13 mouse cellular contexts compared by ENCODE assay signal in the genomic region with DNA sequence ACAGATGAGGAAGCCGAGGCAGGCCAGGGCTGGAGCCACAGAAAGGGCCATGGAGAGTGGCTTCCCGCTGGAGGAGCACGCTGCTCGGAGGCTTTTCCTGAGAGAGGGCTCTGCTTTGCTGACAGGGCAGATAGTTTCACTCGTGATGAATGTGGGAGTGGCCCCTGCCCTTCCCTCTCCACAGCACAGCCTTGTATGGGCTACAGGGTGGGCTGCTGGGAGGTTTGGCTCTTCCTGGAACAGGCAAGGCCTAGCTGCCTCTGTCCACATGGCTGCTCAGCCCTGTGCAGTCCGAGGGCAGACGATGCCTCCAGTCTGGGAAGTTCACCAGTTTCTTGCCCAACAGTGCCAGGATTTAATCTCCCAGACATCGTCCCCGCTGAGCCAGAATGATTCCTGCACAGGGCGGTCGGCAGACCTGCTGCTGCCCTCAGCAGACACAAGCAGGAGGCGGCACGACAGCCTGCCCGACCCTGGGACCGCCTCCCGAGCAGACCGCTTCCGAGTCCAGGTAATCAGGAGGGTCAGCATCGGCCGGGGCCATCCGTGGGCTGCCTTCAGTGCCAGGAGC. TPM values are rescaled to one million over a fixed set of nuclear protein-coding genes. Genes with fewer than 3 reads are reported as not detected.
DNase-seq lines count a peak whose midpoint lies in the region; ATAC-seq and TF ChIP-seq lines count a peak whose summit lies in the region.
"Had no signal": no experiment of that assay in that cellular context is flagged by ENCODE, and none has a peak within 500 bp of the region (broad histone marks: within the 10 kb centered on the region; RNA-seq: fewer than 3 reads in every experiment).

No protein-coding gene starts in this region.

- H3K4me1 ChIP-seq in lung, embryonic 15.5 days = no peaks in the 10 kb centered on the region
- H3K4me1 ChIP-seq in stomach, postnatal 0 days (replicated peaks; ENCODE audit: control insufficient read depth, insufficient read depth) = no peaks in the 10 kb centered on the region
- H3K4me1 ChIP-seq: liver, embryonic 15.5 days had no signal

- no peaks in the 10 kb centered on the region for H3K9me3 ChIP-seq in lung, embryonic 15.5 days
- H3K9me3 ChIP-seq in stomach, postnatal 0 days (ENCODE audit: control insufficient read depth, low read length) = no peaks in the 10 kb centered on the region
- H3K9me3 ChIP-seq: G1E; liver, embryonic 15.5 days; megakaryocyte, embryonic 14.5 days had no signal

- H3K4me2 ChIP-seq in lung, embryonic 15.5 days = no peak overlapping the region
- no peak overlapping the region for H3K4me2 ChIP-seq in stomach, postnatal 0 days (replicated peaks; ENCODE audit: low read depth)
- H3K4me2 ChIP-seq: liver, embryonic 15.5 days had no signal

- DNase-seq in gastrocnemius, postnatal 25 days = peak; percentile 41
- DNase-seq in gastrocnemius, postnatal 14 days = no peak
- DNase-seq in lung, postnatal 14 days = no peak
- DNase-seq in cerebellum, postnatal 25 days = peak; percentile 64 to 73
- no peak for DNase-seq in stomach, postnatal 0 days (ENCODE audit: low spot score)
- no peak for DNase-seq in heart, adult 18-20 months
- DNase-seq: lung, postnatal 10 days; thymus, postnatal 14 days had no signal

- intact Hi-C loops in gastrocnemius, postnatal 14 days (cut with DNase I; ENCODE audit: low total_unique reads) = loop anchor here (10.0 kb wide), 1 partner anchor 148 kb away; a partner anchor contains a TSS

- no peak for TF ChIP-seq CTCF in stomach, postnatal 0 days (IDR thresholded peaks at IDR 0.05; ENCODE audit: low read depth)

- no peak overlapping the region for H3K9ac ChIP-seq in lung, embryonic 15.5 days
- 0 out of 2 replicates have a peak overlapping the region, but pooled peaks have one; percentile 13 for H3K9ac ChIP-seq in stomach, postnatal 0 days (ENCODE audit: low read length)
- H3K9ac ChIP-seq: liver, embryonic 15.5 days had no signal

- H3K27me3 ChIP-seq in lung, embryonic 15.5 days = no peaks in the 10 kb centered on the region
- H3K27me3 ChIP-seq in stomach, postnatal 0 days (ENCODE audit: control insufficient read depth, insufficient read depth, low read length) = no peaks in the 10 kb centered on the region
- H3K27me3 ChIP-seq: liver, embryonic 15.5 days; megakaryocyte, embryonic 14.5 days had no signal

- no peak for TF ChIP-seq EP300 in stomach, postnatal 0 days (optimal IDR thresholded peaks at IDR 0.05)

- 77% methylated on average over 21 of the region's 21 CpGs for WGBS in lung, embryonic 15.5 days
- 71% methylated on average over 21 of the region's 21 CpGs for WGBS in stomach, postnatal 0 days

- H3K36me3 ChIP-seq in lung, embryonic 15.5 days = peaks cover 50% of the 10 kb centered on the region
- H3K36me3 ChIP-seq in stomach, postnatal 0 days (ENCODE audit: control insufficient read depth, insufficient read depth, low read length) = peaks cover 26% of the 10 kb centered on the region

- 0 out of 2 replicates have a peak, but pooled peaks have one; percentile 8 for ATAC-seq in lung, embryonic 15.5 days (ENCODE audit: borderline replicate concordance, extremely low read depth, low FRiP score, low TSS enrichment)
- ATAC-seq in stomach, postnatal 0 days (ENCODE audit: low FRiP score, low TSS enrichment) = no peak
- ATAC-seq: inflammation-experienced regulatory T-cells, adult 6 months had no signal

- no peak overlapping the region for H3K27ac ChIP-seq in lung, embryonic 15.5 days
- no peak overlapping the region for H3K27ac ChIP-seq in stomach, postnatal 0 days (replicated peaks)
- H3K27ac ChIP-seq: liver, embryonic 15.5 days had no signal

- no peak overlapping the region for H3K4me3 ChIP-seq in lung, embryonic 15.5 days
- no peak overlapping the region for H3K4me3 ChIP-seq in stomach, postnatal 0 days (ENCODE audit: low read depth, low read length)
- H3K4me3 ChIP-seq: liver, embryonic 15.5 days; megakaryocyte, embryonic 14.5 days had no signal

RNA-seq across cellular contexts. Expression of a gene that starts 28.1 kb away (rescaled TPM):
- total RNA-seq in gastrocnemius, postnatal 25 days (2021) = not detected
- not detected for total RNA-seq in gastrocnemius, postnatal 14 days (2021)
- 3.9 and 4.3 TPM in 2 replicates for polyA plus RNA-seq in lung, embryonic 15.5 days (2015; fragmentation: Nextera tagmentation; extraction: Ambion mirVana)
- 1.1 and 1.7 TPM in 2 replicates for polyA plus RNA-seq in stomach, postnatal 0 days (2015; fragmentation: Nextera tagmentation; extraction: Ambion mirVana)
- total RNA-seq in heart, adult 18-20 months (2021) = under 1 TPM in 1 of 2 experiments, not detected in 1; 0.33 TPM
- total RNA-seq: G1E had no signal
- polyA plus RNA-seq: G1E had no signal

Comparison
In these comparisons a context has a peak if more than half of its experiments do, and no peak if none do; other contexts are left out.
1. DNase-seq: peak in gastrocnemius, postnatal 25 days (single experiment) and cerebellum, postnatal 25 days (2 of 2); none in gastrocnemius, postnatal 14 days (single experiment), lung, postnatal 14 days (single experiment), stomach, postnatal 0 days (single experiment) and heart, adult 18-20 months (0 of 2).